In genomic region chr8:121360001-121360400, GRCm38 (mm10) we compare ENCODE assay signal across 12 mouse cellular contexts.
A peak's percentile ranks its signal among the peaks of the same experiment; 100 is the strongest.
DNase-seq lines count a peak whose midpoint lies in the region; ATAC-seq lines count a peak whose summit lies in the region.
"Had no signal": no experiment of that assay in that cellular context is flagged by ENCODE, and none has a peak within 500 bp of the region (broad histone marks: within the 10 kb centered on the region; RNA-seq: fewer than 3 reads in every experiment).

No protein-coding gene starts in this region.

- H3K27me3 ChIP-seq in forebrain, embryonic 12.5 days = peaks cover 39% of the 10 kb centered on the region
- no peaks in the 10 kb centered on the region for H3K27me3 ChIP-seq in forebrain, embryonic 15.5 days
- H3K27me3 ChIP-seq in kidney, embryonic 14.5 days (ENCODE audit: control insufficient read depth, insufficient read depth, low read length) = no peaks in the 10 kb centered on the region
- peaks cover 87% of the 10 kb centered on the region for H3K27me3 ChIP-seq in limb, embryonic 10.5 days (ENCODE audit: low read depth, poor library complexity, severe bottlenecking)
- peaks cover 2% of the 10 kb centered on the region for H3K27me3 ChIP-seq in liver, embryonic 11.5 days (replicated peaks; ENCODE audit: control insufficient read depth, insufficient read depth, low read length)

- 0 out of 2 replicates have a peak overlapping the region, but pooled peaks have one; percentile 8 for H3K4me2 ChIP-seq in forebrain, embryonic 12.5 days
- H3K4me2 ChIP-seq in forebrain, embryonic 15.5 days (replicated peaks) = no peak overlapping the region
- no peak overlapping the region for H3K4me2 ChIP-seq in kidney, embryonic 14.5 days (replicated peaks; ENCODE audit: low read depth, low read length)
- H3K4me2 ChIP-seq in liver, embryonic 11.5 days = no peak overlapping the region
- H3K4me2 ChIP-seq: midbrain, embryonic 12.5 days had no signal

- H3K36me3 ChIP-seq in forebrain, embryonic 12.5 days (replicated peaks) = no peaks in the 10 kb centered on the region
- no peaks in the 10 kb centered on the region for H3K36me3 ChIP-seq in forebrain, embryonic 15.5 days
- H3K36me3 ChIP-seq in kidney, embryonic 14.5 days (ENCODE audit: control insufficient read depth, insufficient read depth, low read length) = no peaks in the 10 kb centered on the region
- no peaks in the 10 kb centered on the region for H3K36me3 ChIP-seq in limb, embryonic 10.5 days
- no peaks in the 10 kb centered on the region for H3K36me3 ChIP-seq in liver, embryonic 11.5 days (ENCODE audit: control insufficient read depth, insufficient read depth, low read length)
- H3K36me3 ChIP-seq: midbrain, embryonic 12.5 days had no signal

- H3K9me3 ChIP-seq in forebrain, embryonic 12.5 days = peaks cover 5% of the 10 kb centered on the region; the same call in 1 of the 2 replicates
- H3K9me3 ChIP-seq in forebrain, embryonic 15.5 days = no peaks in the 10 kb centered on the region
- H3K9me3 ChIP-seq in kidney, embryonic 14.5 days (ENCODE audit: control insufficient read depth, low read length) = no peaks in the 10 kb centered on the region
- H3K9me3 ChIP-seq in limb, embryonic 10.5 days (replicated peaks) = no peaks in the 10 kb centered on the region
- no peaks in the 10 kb centered on the region for H3K9me3 ChIP-seq in liver, embryonic 11.5 days (ENCODE audit: control insufficient read depth, low read length)
- H3K9me3 ChIP-seq: midbrain, embryonic 12.5 days had no signal

- DNase-seq in kidney, adult 18-20 months = no peak
- DNase-seq in adrenal gland, postnatal 10 days = peak; percentile 59
- DNase-seq in limb, embryonic 10.5 days (ENCODE audit: low spot score) = no peak
- DNase-seq in liver, embryonic 11.5 days (ENCODE audit: low spot score) = no peak
- DNase-seq: cerebellum, adult 9-10 months; lung, adult 2 months; thymus, postnatal 25 days had no signal

- H3K27ac ChIP-seq in forebrain, embryonic 12.5 days = no peak overlapping the region
- H3K27ac ChIP-seq in forebrain, embryonic 15.5 days (replicated peaks) = no peak overlapping the region
- peak overlapping the region; percentile 91; the same call in 1 of the 2 replicates for H3K27ac ChIP-seq in kidney, embryonic 14.5 days (ENCODE audit: low read depth, low read length)
- H3K27ac ChIP-seq in limb, embryonic 10.5 days = peak overlapping the region; percentile 73; the same call in 1 of the 2 replicates
- H3K27ac ChIP-seq in liver, embryonic 11.5 days (ENCODE audit: low read depth, low read length) = no peak overlapping the region
- H3K27ac ChIP-seq: macrophage; midbrain, embryonic 12.5 days had no signal

- H3K4me1 ChIP-seq in forebrain, embryonic 12.5 days = peaks cover 16% of the 10 kb centered on the region
- H3K4me1 ChIP-seq in forebrain, embryonic 15.5 days = peaks cover 10% of the 10 kb centered on the region
- H3K4me1 ChIP-seq in kidney, embryonic 14.5 days (ENCODE audit: control insufficient read depth, insufficient read depth, low read length) = peaks cover 44% of the 10 kb centered on the region
- peaks cover 67% of the 10 kb centered on the region for H3K4me1 ChIP-seq in limb, embryonic 10.5 days
- H3K4me1 ChIP-seq in liver, embryonic 11.5 days (replicated peaks; ENCODE audit: control insufficient read depth, insufficient read depth, low read length) = peaks cover 11% of the 10 kb centered on the region

- H3K4me3 ChIP-seq in forebrain, embryonic 12.5 days (replicated peaks) = no peak overlapping the region
- no peak overlapping the region for H3K4me3 ChIP-seq in forebrain, embryonic 15.5 days
- H3K4me3 ChIP-seq in kidney, embryonic 14.5 days (ENCODE audit: low read length) = no peak overlapping the region
- no peak overlapping the region for H3K4me3 ChIP-seq in limb, embryonic 10.5 days
- no peak overlapping the region for H3K4me3 ChIP-seq in liver, embryonic 11.5 days (ENCODE audit: low read depth, low read length)
- H3K4me3 ChIP-seq: midbrain, embryonic 12.5 days had no signal

- WGBS in forebrain, embryonic 12.5 days = 76% methylated on average over 6 of the region's 6 CpGs
- 72% methylated on average over 6 of the region's 6 CpGs for WGBS in forebrain, embryonic 15.5 days
- WGBS in kidney, embryonic 14.5 days = 37% methylated on average over 6 of the region's 6 CpGs
- 37% methylated on average over 6 of the region's 6 CpGs for WGBS in limb, embryonic 10.5 days
- WGBS in liver, embryonic 11.5 days = 43% methylated on average over 6 of the region's 6 CpGs

- H3K9ac ChIP-seq in forebrain, embryonic 12.5 days = no peak overlapping the region
- H3K9ac ChIP-seq in forebrain, embryonic 15.5 days (replicated peaks) = no peak overlapping the region
- no peak overlapping the region for H3K9ac ChIP-seq in kidney, embryonic 14.5 days (ENCODE audit: low read depth, low read length)
- no peak overlapping the region for H3K9ac ChIP-seq in liver, embryonic 11.5 days (ENCODE audit: low read depth, low read length)
- H3K9ac ChIP-seq: midbrain, embryonic 12.5 days had no signal

- no peak for ATAC-seq in forebrain, embryonic 12.5 days (ENCODE audit: low FRiP score)
- no peak for ATAC-seq in forebrain, embryonic 15.5 days (replicated peaks)
- ATAC-seq in kidney, embryonic 14.5 days (ENCODE audit: low FRiP score, low TSS enrichment) = peak; percentile 8; the same call in 1 of the 2 replicates
- ATAC-seq in liver, embryonic 11.5 days (replicated peaks; ENCODE audit: low FRiP score) = no peak

Comparison
In these comparisons a context has a peak if more than half of its experiments do, and no peak if none do; other contexts are left out.
1. H3K27ac ChIP-seq: peak in kidney, embryonic 14.5 days (single experiment) and limb, embryonic 10.5 days (single experiment); none in forebrain, embryonic 12.5 days (single experiment), forebrain, embryonic 15.5 days (single experiment) and liver, embryonic 11.5 days (single experiment).